Mouse (Mus musculus) frontal cortex, postnatal 25 days (tissue): ENCODE measurements around the gene Naaladl2.

Experiments
- DNase-seq, 2 experiments: peaks; one replicate each; pipeline ENCODE4 v3.0.0; 2022; ENCODE audit warnings: low spot score in 2 of 2

Gene Naaladl2

GRCm38 (mm10) chr3:24942170-24942569 lies 201.9 kb downstream of the Naaladl2 start:
- no peak for DNase-seq

GRCm38 (mm10) chr3:24938507-24939182 lies 205.4 kb downstream of the Naaladl2 start:
- no peak for DNase-seq

GRCm38 (mm10) chr3:24921811-24922210 lies 222.2 kb downstream of the Naaladl2 start:
- DNase-seq, result no peak

GRCm38 (mm10) chr3:24921401-24921800 lies 222.7 kb downstream of the Naaladl2 start:
- DNase-seq, result no peak

- no peak for DNase-seq
Observed at GRCm38 (mm10) chr3:24905425-24905960, 238.6 kb downstream of the Naaladl2 start.

- no peak for DNase-seq
Observed at GRCm38 (mm10) chr3:24888801-24889200, 255.3 kb downstream of the Naaladl2 start.

GRCm38 (mm10) chr3:24872254-24872653 lies 271.8 kb downstream of the Naaladl2 start:
- no peak for DNase-seq

- DNase-seq, result no peak
Observed at GRCm38 (mm10) chr3:24852936-24853335, 291.1 kb downstream of the Naaladl2 start.

- no peak for DNase-seq
Observed at GRCm38 (mm10) chr3:24796739-24797138, 347.3 kb downstream of the Naaladl2 start.

GRCm38 (mm10) chr3:24787451-24788148 lies 356.5 kb downstream of the Naaladl2 start:
- DNase-seq, result no peak

GRCm38 (mm10) chr3:24784108-24784507 lies 360.0 kb downstream of the Naaladl2 start:
- no peak for DNase-seq

- no peak for DNase-seq
Observed at GRCm38 (mm10) chr3:24783462-24783829, 360.6 kb downstream of the Naaladl2 start.

GRCm38 (mm10) chr3:24782784-24783461 lies 361.1 kb downstream of the Naaladl2 start:
- DNase-seq, result no peak

- DNase-seq, result no peak
Observed at GRCm38 (mm10) chr3:24781687-24782086, 362.4 kb downstream of the Naaladl2 start.

- DNase-seq, result no peak
Observed at GRCm38 (mm10) chr3:24778416-24778815, 365.6 kb downstream of the Naaladl2 start.

- no peak for DNase-seq
Observed at GRCm38 (mm10) chr3:24749055-24749454, 395.0 kb downstream of the Naaladl2 start.

- DNase-seq, result no peak
Observed at GRCm38 (mm10) chr3:24747182-24747856, 396.7 kb downstream of the Naaladl2 start.

- no peak for DNase-seq
Observed at GRCm38 (mm10) chr3:24743946-24744345, 400.1 kb downstream of the Naaladl2 start.

GRCm38 (mm10) chr3:24719181-24719749 lies 424.8 kb downstream of the Naaladl2 start:
- DNase-seq, result no peak

GRCm38 (mm10) chr3:24714770-24715169 lies 429.3 kb downstream of the Naaladl2 start:
- DNase-seq, result no peak

GRCm38 (mm10) chr3:24705778-24706423 lies 438.2 kb downstream of the Naaladl2 start:
- no peak for DNase-seq
